Mouse (Mus musculus) olfactory bulb, adult 2 months (tissue): ENCODE data around the gene Myo5a. TPM values are rescaled to one million over a fixed set of nuclear protein-coding genes. Genes with fewer than 3 reads are reported as not detected.
A peak's percentile ranks its signal among the peaks of the same experiment; 100 is the strongest.
"Not testable (repeated sequence)": the region's sequence is repeated elsewhere in the genome, so short reads cannot be mapped to it uniquely, and the experiment has no call there.

Experiments used
- H3K27ac ChIP-seq: fragments of 200-500 bp; 2 replicates; pipeline ENCODE4 v1.5.1; 2012; ENCODE audit warnings: low read depth, low read length; ENCODE audit not compliant: insufficient read depth
- H3K4me1 ChIP-seq: fragments of 200-500 bp; 2 replicates; pipeline ENCODE4 v1.6.1; 2012; ENCODE audit warnings: low read length; ENCODE audit not compliant: control insufficient read depth, insufficient read depth
- H3K4me3 ChIP-seq: fragments of 200-500 bp; 2 replicates; pipeline ENCODE4 v1.5.1; 2012; ENCODE audit warnings: mild to moderate bottlenecking, low read depth, low read length, moderate library complexity; ENCODE audit not compliant: insufficient read depth
- CTCF ChIP-seq: fragments of 200-500 bp; IDR thresholded peaks from 2 replicates; pipeline ENCODE4 v1.5.1; 2012; ENCODE audit warnings: low read depth, mild to moderate bottlenecking, low read length, moderate library complexity; ENCODE audit not compliant: insufficient read depth
- POLR2A ChIP-seq: fragments of 200-500 bp; IDR thresholded peaks from 2 replicates; pipeline ENCODE4 v1.6.1; 2012; ENCODE audit warnings: mild to moderate bottlenecking, low read depth, low read length, moderate library complexity; ENCODE audit not compliant: insufficient read depth
- WGBS: fragments of 180-500 bp; shearing (Covaris S2); methylation state at CpG from one replicate; pipeline ENCODE4 v1.1.7; 2018; 5-methylcytosine and 5-hydroxymethylcytosine counted together
- polyA plus RNA-seq: library from polyadenylated mRNA; stranded (reverse); fragments of >200 nt; gene quantifications from 2 replicates; pipeline ENCODE4 v1.2.4, GENCODE M21; 2012; ENCODE audit warnings: low replicate concordance; ENCODE audit not compliant: missing spikeins, insufficient read depth, insufficient read length

The Myo5a gene
- polyA plus RNA-seq, 1 experiment = 292 TPM

DNA sequence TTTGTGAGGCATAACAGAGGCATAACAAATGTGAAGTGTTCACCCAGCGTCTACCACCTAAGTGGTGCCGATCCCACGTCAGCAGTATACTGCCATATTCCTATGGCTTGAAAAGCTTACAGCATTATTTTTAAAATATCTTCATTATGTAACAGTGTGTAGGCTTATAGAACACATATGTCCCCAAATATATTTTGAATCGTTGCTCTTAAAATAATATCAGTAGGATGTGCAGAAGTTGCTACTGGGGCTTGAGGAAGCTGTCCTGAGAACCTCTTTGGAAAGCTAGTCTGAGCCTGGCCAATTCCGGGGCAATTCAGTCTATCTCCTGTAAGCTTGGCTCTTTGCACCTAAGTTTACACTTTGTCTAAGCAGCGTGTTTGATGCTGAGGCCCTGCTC, 177.1 kb downstream of the Myo5a start:
- Histone ChIP-seq H3K4me1 (peaks cover 13% of the 10 kb centered on the region), H3K4me3 (no peak overlapping the region), H3K27ac (no peak overlapping the region)
- WGBS = 81% methylated on average over 6 of the region's 6 CpGs
- TF ChIP-seq POLR2A = no peak
- TF ChIP-seq CTCF = no peak

DNA sequence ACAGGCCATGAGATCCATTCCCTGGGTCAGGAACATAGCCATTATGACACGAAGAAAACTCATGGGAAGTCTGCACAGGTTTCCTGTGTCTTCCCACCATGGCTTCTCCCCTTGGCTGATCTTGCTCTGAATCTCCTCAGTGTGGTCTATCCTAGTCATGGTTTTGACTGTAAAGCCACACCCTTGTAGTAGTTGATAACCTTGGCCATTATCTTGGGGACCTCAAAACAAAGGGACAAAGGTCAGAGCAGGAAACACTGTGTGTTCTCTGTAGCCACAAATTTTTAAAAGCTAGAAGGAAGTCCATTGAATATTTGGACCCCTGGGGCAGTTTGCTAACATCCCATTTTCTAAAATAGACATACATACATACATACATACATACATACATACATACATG, 177.5 kb downstream of the Myo5a start:
- WGBS = 93% methylated on average over 1 of the region's 1 CpGs
- Histone ChIP-seq H3K4me3 (no peak overlapping the region), H3K4me1 (peaks cover 13% of the 10 kb centered on the region), H3K27ac (no peak overlapping the region)
- no peak for TF ChIP-seq POLR2A
- no peak for TF ChIP-seq CTCF

DNA sequence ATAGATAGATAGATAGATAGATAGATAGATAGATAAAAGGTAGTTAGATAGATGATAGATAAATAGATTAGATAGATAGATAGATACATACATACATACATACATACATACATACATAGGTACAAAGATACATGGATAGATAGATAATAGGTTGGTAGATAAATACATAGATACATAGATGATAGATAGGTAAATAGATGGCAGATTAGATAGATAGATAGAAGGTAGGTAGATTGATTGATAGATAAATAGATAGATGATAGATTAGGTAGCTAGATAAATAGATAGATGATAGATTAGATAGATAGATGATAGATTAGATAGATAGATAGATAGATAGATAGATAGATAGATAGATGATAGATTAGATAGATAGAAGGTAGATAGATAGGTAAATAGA, 178.1 kb downstream of the Myo5a start:
- H3K4me1 ChIP-seq = peaks cover 15% of the 10 kb centered on the region
- no peak overlapping the region for H3K27ac ChIP-seq
- TF ChIP-seq POLR2A (no peak), CTCF (no peak)
- H3K4me3 ChIP-seq = no peak overlapping the region

DNA sequence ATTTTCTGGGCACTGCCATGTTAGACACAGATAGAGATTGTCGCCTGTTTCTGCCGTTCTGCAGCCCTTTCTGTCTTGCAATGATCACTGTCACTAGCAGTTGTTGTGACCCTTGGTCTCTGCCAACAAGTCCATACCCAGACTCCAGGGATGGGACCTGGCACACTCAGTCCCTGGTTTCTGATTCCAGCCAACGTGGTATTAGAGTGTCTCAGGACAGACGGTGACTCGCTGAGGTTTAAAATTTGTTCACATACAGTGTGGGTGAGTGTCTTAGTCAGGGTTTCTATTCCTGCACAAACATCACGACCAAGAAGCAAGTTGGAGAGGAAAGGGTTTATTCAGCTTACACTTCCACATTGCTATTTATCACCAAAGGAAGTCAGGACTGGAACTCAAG, 182.3 kb downstream of the Myo5a start:
- H3K4me3 ChIP-seq = not testable (repeated sequence)
- WGBS = 41% methylated on average over 6 of the region's 6 CpGs
- Histone ChIP-seq H3K4me1 (peaks cover 40% of the 10 kb centered on the region), H3K27ac (peak overlapping the region; percentile 77)

DNA sequence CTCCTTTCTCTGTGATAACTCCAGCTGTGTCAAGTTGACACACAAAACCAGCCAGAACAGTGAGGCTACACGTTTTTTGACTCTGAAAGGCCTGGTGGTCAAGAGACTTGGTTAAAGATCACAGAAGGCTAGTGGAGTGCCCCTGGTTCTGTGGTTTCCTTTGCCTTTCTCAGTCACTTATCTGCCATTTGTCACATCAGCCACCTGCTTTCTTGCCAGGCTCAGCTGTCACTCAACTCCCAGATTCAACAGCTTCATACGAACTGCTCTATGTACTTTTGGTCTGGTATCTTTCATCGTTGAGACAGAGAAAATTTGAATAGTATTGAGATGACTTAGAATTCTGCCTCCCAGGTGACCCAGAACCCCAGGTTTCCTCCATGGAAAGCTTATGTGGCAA, 183.0 kb downstream of the Myo5a start:
- 33% methylated on average over 3 of the region's 3 CpGs for WGBS
- no peak overlapping the region for H3K4me3 ChIP-seq
- TF ChIP-seq POLR2A (no peak), CTCF (no peak)
- peaks cover 40% of the 10 kb centered on the region for H3K4me1 ChIP-seq
- peak overlapping the region; percentile 95 for H3K27ac ChIP-seq

DNA sequence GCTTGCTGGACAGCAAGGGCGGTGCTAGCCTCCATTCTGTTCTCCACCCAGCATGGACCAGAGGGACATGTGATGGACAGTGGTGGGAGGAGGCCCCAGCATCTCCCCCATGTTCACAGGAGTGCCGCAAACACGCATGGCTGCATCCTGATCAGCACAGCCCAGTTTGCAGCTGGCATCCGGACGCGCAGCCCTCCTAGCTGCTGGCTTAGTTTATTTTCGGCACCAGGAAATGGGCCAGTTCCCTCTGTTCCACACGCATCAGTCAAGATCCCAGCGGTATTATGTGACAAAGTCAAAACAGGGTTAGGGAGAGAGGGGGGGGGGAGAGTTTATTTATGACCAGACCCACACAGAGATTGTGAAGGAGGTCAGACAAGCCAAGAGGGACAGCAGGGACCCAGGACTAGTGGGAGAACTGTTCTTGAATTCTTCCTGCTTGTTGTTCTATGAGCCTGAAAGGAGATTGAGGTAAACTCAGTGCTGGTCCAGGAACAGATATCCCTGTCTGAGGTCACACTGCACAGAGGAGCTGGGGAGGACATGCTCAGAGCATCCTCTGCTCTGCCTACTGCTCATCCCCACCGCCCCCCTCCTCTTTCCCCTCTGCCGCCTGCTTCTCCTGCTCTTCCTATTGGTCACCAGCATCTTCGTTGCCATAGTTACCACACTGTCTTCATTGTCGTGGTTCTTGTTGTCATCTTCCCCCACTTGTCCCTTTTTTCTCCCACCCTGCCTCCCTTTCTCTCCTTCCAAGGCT, 183.6 kb downstream of the Myo5a start:
- no peak for TF ChIP-seq CTCF
- TF ChIP-seq POLR2A = 0 out of 2 replicates have a peak, but pooled peaks have one; percentile 39
- peaks cover 40% of the 10 kb centered on the region for H3K4me1 ChIP-seq
- 18% methylated on average over 13 of the region's 13 CpGs for WGBS
- H3K27ac ChIP-seq = peak overlapping the region; percentile 95
- no peak overlapping the region for H3K4me3 ChIP-seq

DNA sequence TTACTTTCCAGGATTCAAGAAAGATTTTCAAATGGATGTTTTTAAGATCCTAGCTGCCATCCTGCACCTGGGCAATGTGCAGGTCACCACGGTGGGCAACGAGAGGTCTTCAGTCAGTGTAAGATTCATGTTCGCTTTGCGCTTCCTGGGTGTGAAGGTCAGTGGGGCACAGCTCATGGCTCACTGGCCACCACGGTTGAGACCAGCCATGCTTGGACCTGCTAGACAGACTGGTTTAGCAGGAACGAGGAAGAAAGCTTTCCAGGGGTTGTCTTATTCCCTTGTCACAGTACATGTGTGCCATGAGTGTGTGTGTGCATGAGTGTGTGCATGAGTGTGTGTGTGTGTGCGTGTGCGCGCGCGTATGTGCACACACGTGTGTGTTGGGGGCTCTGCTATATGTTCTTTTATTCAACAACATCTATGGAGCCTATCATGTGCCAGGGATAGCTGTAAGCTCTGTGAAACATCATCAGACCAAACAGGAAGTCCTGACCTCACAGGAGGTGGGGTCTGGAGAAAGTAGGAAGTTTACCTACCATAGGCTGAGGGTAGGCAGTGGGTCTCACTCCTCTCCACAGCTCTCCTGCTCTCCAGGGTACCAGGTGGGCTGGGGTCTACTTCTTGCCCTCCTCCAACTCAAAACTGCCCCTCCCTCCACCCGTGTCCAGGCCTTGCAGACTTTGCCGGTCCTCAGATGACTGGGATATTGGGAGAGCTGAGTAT, 185.2 kb downstream of the Myo5a start:
- Histone ChIP-seq H3K4me3 (no peak overlapping the region), H3K4me1 (peaks cover 43% of the 10 kb centered on the region), H3K27ac (peak overlapping the region; percentile 61)
- TF ChIP-seq CTCF (no peak), POLR2A (no peak)
- WGBS = 88% methylated on average over 14 of the region's 14 CpGs

DNA sequence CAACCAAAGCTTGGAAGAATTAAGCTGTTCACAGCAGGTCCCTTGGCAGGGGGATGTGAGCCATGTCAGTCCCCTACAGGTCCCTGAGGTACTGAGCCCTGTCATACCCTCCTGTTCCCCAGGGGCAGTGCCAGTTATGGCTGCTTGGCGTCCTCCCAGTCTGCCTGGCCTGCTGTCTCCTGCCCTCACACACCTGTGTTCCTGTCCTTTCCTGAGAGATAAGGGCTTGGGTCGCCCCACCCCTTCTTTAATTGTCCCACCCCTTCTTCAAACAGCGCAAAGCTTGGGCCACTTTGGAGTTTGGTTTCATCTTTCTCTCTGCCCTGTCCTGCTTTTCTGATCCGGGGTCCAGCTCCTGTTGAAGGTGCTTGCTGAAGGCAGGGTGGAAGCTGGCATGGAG, 188.0 kb downstream of the Myo5a start:
- TF ChIP-seq CTCF = no peak
- TF ChIP-seq POLR2A = no peak
- Histone ChIP-seq H3K4me3 (no peak overlapping the region), H3K27ac (no peak overlapping the region), H3K4me1 (peaks cover 41% of the 10 kb centered on the region)
- 82% methylated on average over 4 of the region's 4 CpGs for WGBS

DNA sequence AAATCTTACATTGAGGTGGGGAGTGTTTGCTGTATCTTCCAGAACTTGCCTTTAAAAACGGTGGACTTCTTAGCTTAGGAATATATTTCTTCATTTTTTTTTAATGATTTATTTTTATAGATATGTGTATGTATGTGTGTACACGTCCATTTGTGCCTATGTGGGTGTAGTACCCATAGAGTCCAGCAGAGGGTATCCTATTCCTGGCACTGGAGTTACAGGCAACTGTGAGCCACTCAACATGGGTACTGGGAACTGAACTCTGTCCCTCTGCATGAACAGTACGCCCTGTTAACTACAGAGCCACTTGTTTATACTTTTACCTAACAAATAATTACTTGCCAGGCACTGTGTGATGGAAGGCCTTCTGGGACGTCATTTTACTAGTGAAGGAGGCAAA, 188.8 kb downstream of the Myo5a start:
- WGBS = 97% methylated on average over 4 of the region's 4 CpGs
- Histone ChIP-seq H3K27ac (no peak overlapping the region), H3K4me1 (peaks cover 37% of the 10 kb centered on the region), H3K4me3 (no peak overlapping the region)
- TF ChIP-seq POLR2A = no peak
- TF ChIP-seq CTCF = no peak
